20 mouse cellular contexts compared by ENCODE assay signal in the genomic region with DNA sequence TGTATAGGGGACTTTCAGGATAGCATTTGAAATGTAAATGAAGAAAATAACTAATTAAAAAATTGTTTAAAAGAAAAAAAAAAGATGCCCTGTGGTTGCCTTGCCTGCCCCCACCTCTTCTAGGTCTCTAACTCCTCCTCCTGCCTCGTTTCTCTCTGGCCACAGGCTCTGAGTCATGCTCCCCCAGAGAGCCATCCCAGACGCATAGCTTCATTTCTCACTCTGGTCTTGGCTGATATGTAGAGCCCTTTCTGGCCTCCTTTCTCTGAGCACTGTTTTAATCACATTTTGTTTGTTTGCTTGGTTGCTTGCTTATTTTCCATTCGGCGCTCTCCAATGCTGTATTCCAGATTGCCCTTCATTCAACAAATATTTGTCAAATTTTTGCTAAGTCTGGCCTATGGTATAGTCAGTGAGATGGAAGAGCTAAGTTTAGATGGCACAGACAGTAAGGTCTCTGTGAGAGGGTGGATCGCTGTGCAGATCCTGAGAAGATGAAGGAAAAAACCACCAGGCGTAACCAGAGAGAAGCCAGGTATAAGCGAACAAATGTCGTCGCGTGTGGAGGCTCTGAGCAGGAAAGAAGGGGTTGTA. TPM values are rescaled to one million over a fixed set of nuclear protein-coding genes. Genes with fewer than 3 reads are reported as not detected.
DNase-seq lines count a peak whose midpoint lies in the region; ATAC-seq and TF ChIP-seq lines count a peak whose summit lies in the region.
"Had no signal": no experiment of that assay in that cellular context is flagged by ENCODE, and none has a peak within 500 bp of the region (broad histone marks: within the 10 kb centered on the region; RNA-seq: fewer than 3 reads in every experiment).

No protein-coding gene starts in this region.

- POLR2A ChIA-PET in Patski (lab: Charles Lee) = no interaction called here

- in situ Hi-C loops in Patski (cut with MboI; ENCODE audit: low pct_unique_long_range_greater_than_20kb) = no loop called here

- H3K27me3 ChIP-seq in Patski = no peaks in the 10 kb centered on the region
- H3K27me3 ChIP-seq: embryonic facial prominence, embryonic 13.5 days; liver, embryonic 12.5 days had no signal

- CTCF ChIA-PET in Patski (lab: Charles Lee) = no interaction called here

- peak; percentile 19 for DNase-seq in gastrocnemius, adult 18-20 months (ENCODE audit: low spot score)
- DNase-seq in gastrocnemius, postnatal 10 days = no peak
- DNase-seq in 3T3-L1 (ENCODE audit: low read depth, low spot score) = peak; percentile 81
- DNase-seq in Patski (ENCODE audit: low read depth, low spot score) = peak; percentile 50
- DNase-seq in lung, postnatal 14 days = peak; percentile 29
- DNase-seq in embryo, embryonic 10.5 days (ENCODE audit: low spot score) = no peak
- no peak for DNase-seq in thymus, postnatal 0 days (ENCODE audit: low spot score)
- DNase-seq: adrenal gland, postnatal 25 days; cerebellum, adult 8-10 months; kidney, adult 9 months; layer of hippocampus, postnatal 36 days; left cerebral cortex, postnatal 4 days; midbrain, embryonic 14.5 days had no signal

- no peak for TF ChIP-seq CTCF in Patski (IDR thresholded peaks at IDR 0.05)

- peak; percentile 93 for ATAC-seq in Patski
- ATAC-seq: forebrain, embryonic 14.5 days; inflammation-experienced regulatory T-cells, adult 6 months; liver, embryonic 12.5 days had no signal

RNA-seq across cellular contexts. Expression of a gene that starts 57.3 kb away (rescaled TPM):
- total RNA-seq in gastrocnemius, adult 18-20 months (2021) = under 1 TPM in 1 of 2 experiments, not detected in 1; 0.05 TPM
- total RNA-seq in gastrocnemius, postnatal 10 days (2021) = under 1 TPM; 0.09 to 0.11 TPM
- 0.10 TPM for polyA plus RNA-seq in Patski (2021)
- 0.14 and 0.18 TPM in 2 replicates for polyA plus RNA-seq in thymus, postnatal 0 days (2015; fragmentation: Nextera tagmentation; extraction: Ambion mirVana)
- total RNA-seq: common myeloid progenitor, adult 5-6 weeks had no signal
- polyA plus RNA-seq: G1E; large intestine, adult 2 months had no signal

Comparison
In these comparisons a context has a peak if more than half of its experiments do, and no peak if none do; other contexts are left out.
1. DNase-seq: peak in gastrocnemius, adult 18-20 months (single experiment), 3T3-L1 (single experiment), Patski (single experiment) and lung, postnatal 14 days (single experiment); none in gastrocnemius, postnatal 10 days (single experiment), embryo, embryonic 10.5 days (single experiment) and thymus, postnatal 0 days (single experiment).